Mouse (Mus musculus): ENCODE measurements around the gene Rlim. TPM values are rescaled to one million over a fixed set of nuclear protein-coding genes. Genes with fewer than 3 reads are reported as not detected.

Rlim gene
- polyA plus RNA-seq, 1 experiment from 2014 or later, result 34.2 TPM

Other genes starting within 250 kb of the Rlim start
- 12.8 and 14.4 TPM in 2 replicates for gene Slc16a2, start 159.3 kb downstream of the Rlim start, polyA plus RNA-seq (2015; fragmentation: Nextera tagmentation; extraction: Ambion mirVana)
- gene Nexmif, start 219.9 kb upstream of the Rlim start, polyA plus RNA-seq (2015; fragmentation: Nextera tagmentation; extraction: Ambion mirVana), result 1.4 and 1.5 TPM in 2 replicates

Measured in kidney, embryonic 16.5 days (tissue).